Mouse (Mus musculus): ENCODE measurements around the gene Cnot10. TPM values are rescaled to one million over a fixed set of nuclear protein-coding genes. Genes with fewer than 3 reads are reported as not detected.
"Not testable (repeated sequence)": the region's sequence is repeated elsewhere in the genome, so short reads cannot be mapped to it uniquely, and the experiment has no call there.

The Cnot10 gene
- total and polyA plus RNA-seq, 2 experiments, result 10.7 to 15.2 TPM

DNA sequence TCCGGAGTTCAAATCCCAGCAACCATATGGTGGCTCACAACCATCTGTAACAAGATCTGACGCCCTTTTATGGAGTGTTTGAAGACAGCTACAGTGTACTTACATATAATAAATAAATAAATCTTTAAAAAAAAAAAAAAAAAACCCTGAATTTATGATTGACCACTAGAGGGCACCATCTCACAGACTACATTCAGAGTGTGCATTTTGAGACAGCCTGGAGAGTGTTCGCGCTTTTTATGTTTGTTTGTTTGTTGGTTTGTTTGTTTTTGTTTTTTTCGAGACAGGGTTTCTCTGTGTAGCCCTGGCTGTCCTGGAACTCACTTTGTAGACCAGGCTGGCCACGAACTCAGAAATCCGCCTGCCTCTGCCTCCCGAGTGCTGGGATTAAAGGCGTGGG lies 8.5 kb upstream of the Cnot10 start:
- H3K4me3 ChIP-seq (ENCODE audit: insufficient read depth, low read depth, low read length); H3K27ac ChIP-seq (replicated peaks; ENCODE audit: insufficient read depth, low read depth, low read length); H3K79me2 ChIP-seq (ENCODE audit: control insufficient read depth, insufficient read depth, low read length); H3K4me1 ChIP-seq (ENCODE audit: control insufficient read depth, insufficient read depth, low read length); H3K36me3 ChIP-seq (ENCODE audit: control insufficient read depth, insufficient read depth, low read length); H3K9ac ChIP-seq (ENCODE audit: low read depth, low read length); H3K27me3 ChIP-seq (ENCODE audit: control insufficient read depth, insufficient read depth, low read length): not testable (repeated sequence)
- WGBS, result 40% methylated on average over 9 of the region's 9 CpGs
- TF ChIP-seq CTCF (IDR thresholded peaks at IDR 0.05; ENCODE audit: low read depth, low read length), result peak; percentile 54
- peak; percentile 43 for DNase-seq (ENCODE audit: extremely low read depth, low read depth, low spot score)

DNA sequence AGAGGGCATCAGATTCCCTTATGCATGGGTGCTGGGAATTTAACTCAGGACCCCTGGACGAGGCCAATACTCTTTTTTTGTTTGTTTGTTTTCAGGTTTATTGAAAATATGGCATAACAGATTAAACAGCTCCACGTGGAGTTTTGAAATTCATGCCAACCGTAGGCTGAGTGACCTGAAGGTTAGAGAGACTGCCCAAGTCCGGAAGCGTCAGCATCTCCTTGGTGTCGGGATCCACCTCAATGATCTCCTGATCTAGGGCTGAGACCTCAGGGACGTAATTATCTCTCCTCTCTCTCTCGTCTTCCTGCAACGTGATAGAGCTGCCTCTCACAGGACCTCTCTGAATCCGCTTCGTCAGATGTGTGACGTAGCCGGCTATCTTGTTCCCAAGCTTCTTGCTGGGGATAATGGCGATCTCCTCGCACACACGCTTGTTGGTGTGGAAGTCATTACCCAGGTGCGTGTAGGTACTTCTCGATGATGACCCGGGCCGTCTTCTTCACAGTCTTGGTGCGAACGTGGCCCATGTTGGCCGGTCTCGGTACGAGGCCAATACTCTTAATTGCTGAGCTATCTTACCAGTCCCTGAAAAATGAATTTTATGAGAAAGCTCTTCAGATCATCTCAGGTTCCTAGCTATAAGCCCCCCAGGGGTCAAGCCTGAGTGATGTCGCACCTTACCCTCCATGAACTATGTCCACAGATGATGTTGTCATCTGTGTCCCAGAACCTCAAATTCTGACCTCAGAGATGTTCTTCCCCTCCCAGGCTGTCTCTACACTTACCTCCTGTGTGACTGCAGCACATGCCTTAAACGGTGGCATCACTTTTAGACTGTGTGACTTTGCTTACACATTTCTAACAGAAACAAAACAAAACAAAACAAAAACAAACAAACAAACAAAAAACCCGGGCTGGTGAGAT lies 7.8 kb upstream of the Cnot10 start:
- Histone ChIP-seq H3K36me3 (ENCODE audit: control insufficient read depth, insufficient read depth, low read length) (no peaks in the 10 kb centered on the region), H3K4me3 (ENCODE audit: insufficient read depth, low read depth, low read length) (no peak overlapping the region), H3K79me2 (ENCODE audit: control insufficient read depth, insufficient read depth, low read length) (no peaks in the 10 kb centered on the region), H3K27ac (replicated peaks; ENCODE audit: insufficient read depth, low read depth, low read length) (no peak overlapping the region), H3K4me1 (ENCODE audit: control insufficient read depth, insufficient read depth, low read length) (peaks cover 2% of the 10 kb centered on the region; the same call in 1 of the 2 replicates), H3K9ac (ENCODE audit: low read depth, low read length) (no peak overlapping the region), H3K27me3 (ENCODE audit: control insufficient read depth, insufficient read depth, low read length) (no peaks in the 10 kb centered on the region)
- no peak for TF ChIP-seq CTCF (IDR thresholded peaks at IDR 0.05; ENCODE audit: low read depth, low read length)
- TF ChIP-seq POLR2A (IDR thresholded peaks at IDR 0.05; ENCODE audit: extremely low read depth, insufficient read depth, low read length), result no peak
- DNase-seq (ENCODE audit: extremely low read depth, low read depth, low spot score), result no peak
- 83% methylated on average over 28 of the region's 28 CpGs for WGBS

DNA sequence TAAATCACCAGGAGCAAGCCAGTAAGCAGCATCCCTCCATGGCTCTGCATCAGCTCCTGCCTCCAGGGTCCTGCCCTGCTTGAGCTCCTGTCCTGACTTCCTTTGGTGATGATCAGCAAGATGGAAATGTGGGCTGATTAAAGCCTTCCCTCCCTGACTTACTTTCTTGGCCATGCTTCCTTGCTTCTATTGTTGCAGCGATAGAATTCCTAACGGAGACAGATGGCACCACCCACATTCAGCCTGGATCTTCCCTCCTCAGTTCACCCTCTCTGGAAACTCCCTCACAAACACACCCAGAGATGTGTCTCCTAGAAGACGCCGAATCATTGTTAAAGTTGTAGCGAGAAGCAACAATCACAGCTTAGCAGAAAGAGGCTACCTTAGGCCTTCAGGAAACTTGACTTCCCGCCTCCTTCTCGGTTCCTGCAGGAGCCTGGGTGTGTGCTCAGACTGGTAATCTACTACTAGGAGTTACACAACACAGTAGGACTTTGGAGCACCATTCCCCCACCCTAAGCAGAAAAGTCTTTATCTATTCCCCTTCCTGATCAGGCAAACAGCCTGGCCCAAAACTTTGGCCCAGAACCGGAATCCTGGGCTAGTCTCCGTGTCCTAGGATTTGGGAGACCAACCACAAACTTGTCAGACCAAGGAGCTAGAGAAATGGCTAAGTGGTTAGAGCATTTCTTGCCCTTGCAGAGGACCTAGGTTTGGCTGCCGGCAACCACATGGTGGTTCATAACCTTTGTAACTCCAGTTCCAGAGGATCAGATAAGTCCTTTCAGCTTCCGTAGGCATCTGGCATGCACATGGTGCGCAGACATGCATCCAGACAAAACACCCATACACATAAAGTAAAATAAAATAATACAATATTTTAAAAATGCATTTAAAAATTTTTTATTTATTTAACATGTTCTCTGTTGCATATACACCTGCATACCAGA lies 6.8 kb upstream of the Cnot10 start:
- 60% methylated on average over 12 of the region's 12 CpGs for WGBS
- Histone ChIP-seq H3K9ac (ENCODE audit: low read depth, low read length) (no peak overlapping the region), H3K27me3 (ENCODE audit: control insufficient read depth, insufficient read depth, low read length) (no peaks in the 10 kb centered on the region), H3K27ac (replicated peaks; ENCODE audit: insufficient read depth, low read depth, low read length) (no peak overlapping the region), H3K4me1 (ENCODE audit: control insufficient read depth, insufficient read depth, low read length) (peaks cover 2% of the 10 kb centered on the region; the same call in 1 of the 2 replicates), H3K79me2 (ENCODE audit: control insufficient read depth, insufficient read depth, low read length) (no peaks in the 10 kb centered on the region), H3K4me3 (ENCODE audit: insufficient read depth, low read depth, low read length) (no peak overlapping the region), H3K36me3 (ENCODE audit: control insufficient read depth, insufficient read depth, low read length) (no peaks in the 10 kb centered on the region)
- peak; percentile 69 for DNase-seq (ENCODE audit: extremely low read depth, low read depth, low spot score)
- no peak for TF ChIP-seq POLR2A (IDR thresholded peaks at IDR 0.05; ENCODE audit: extremely low read depth, insufficient read depth, low read length)
- TF ChIP-seq CTCF (IDR thresholded peaks at IDR 0.05; ENCODE audit: low read depth, low read length), result no peak

DNA sequence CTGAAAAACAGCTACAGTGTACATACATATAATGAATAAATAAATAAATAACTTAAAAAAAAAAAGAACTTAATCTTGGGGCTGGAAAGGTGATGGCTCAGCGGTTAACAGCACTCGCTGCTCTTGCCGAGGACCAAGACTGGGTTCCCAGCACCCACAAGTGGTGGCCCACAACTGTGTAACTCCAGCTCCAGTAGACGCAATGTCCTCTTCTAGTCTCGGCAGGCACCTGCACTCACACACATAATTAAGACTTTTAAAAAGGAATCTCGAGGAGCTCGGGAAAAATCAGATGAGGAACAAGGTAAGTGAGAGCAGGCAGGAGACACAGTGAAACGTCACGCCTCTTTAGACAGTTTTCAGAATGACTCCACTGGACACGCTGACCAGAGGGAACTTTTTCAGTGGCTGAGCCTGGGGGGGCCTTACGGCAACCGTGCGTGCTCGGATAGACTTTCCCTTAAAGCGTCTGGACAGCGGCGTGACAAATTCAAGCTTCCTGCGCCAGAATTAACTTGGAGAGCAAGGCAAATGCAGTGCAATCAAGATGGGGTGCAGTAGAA lies 717 bp downstream of the Cnot10 start:
- Histone ChIP-seq H3K9ac (ENCODE audit: low read depth, low read length) (peak overlapping the region; percentile 84), H3K4me1 (ENCODE audit: control insufficient read depth, insufficient read depth, low read length) (peaks cover 7% of the 10 kb centered on the region), H3K27me3 (ENCODE audit: control insufficient read depth, insufficient read depth, low read length) (no peaks in the 10 kb centered on the region), H3K4me3 (ENCODE audit: insufficient read depth, low read depth, low read length) (peak overlapping the region; percentile 83), H3K27ac (replicated peaks; ENCODE audit: insufficient read depth, low read depth, low read length) (peak overlapping the region; percentile 59), H3K36me3 (ENCODE audit: control insufficient read depth, insufficient read depth, low read length) (no peaks in the 10 kb centered on the region), H3K79me2 (ENCODE audit: control insufficient read depth, insufficient read depth, low read length) (peaks cover 24% of the 10 kb centered on the region; the same call in 1 of the 2 replicates)
- WGBS, result 10% methylated on average over 18 of the region's 18 CpGs
- TF ChIP-seq CTCF (IDR thresholded peaks at IDR 0.05; ENCODE audit: low read depth, low read length), result no peak
- no peak for TF ChIP-seq POLR2A (IDR thresholded peaks at IDR 0.05; ENCODE audit: extremely low read depth, insufficient read depth, low read length)
- DNase-seq (ENCODE audit: extremely low read depth, low read depth, low spot score), result no peak

DNA sequence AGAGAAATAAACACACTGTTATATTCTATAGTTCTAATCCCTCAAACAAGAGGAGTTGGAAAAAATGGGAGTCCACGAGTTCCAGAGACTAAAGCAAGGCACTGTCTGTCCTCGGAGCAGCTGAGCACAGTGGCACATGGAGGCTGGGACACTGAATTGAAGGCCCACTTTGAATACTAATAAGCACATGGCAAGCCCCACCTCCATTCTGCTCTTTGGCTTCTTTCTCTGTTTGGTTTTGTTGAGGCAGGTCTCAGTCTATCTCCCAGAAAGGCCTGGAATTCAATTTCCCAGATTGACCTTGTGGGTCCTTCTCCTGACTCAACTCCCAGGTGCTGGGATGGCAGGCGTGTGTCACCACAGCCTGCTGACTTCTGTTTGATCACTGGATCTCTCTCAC lies 3.2 kb downstream of the Cnot10 start:
- no peak for DNase-seq (ENCODE audit: extremely low read depth, low read depth, low spot score)
- 86% methylated on average over 3 of the region's 3 CpGs for WGBS
- Histone ChIP-seq H3K79me2 (ENCODE audit: control insufficient read depth, insufficient read depth, low read length) (peaks cover 24% of the 10 kb centered on the region; the same call in 1 of the 2 replicates), H3K4me3 (ENCODE audit: insufficient read depth, low read depth, low read length) (no peak overlapping the region), H3K36me3 (ENCODE audit: control insufficient read depth, insufficient read depth, low read length) (no peaks in the 10 kb centered on the region), H3K4me1 (ENCODE audit: control insufficient read depth, insufficient read depth, low read length) (peaks cover 14% of the 10 kb centered on the region), H3K27ac (replicated peaks; ENCODE audit: insufficient read depth, low read depth, low read length) (no peak overlapping the region), H3K27me3 (ENCODE audit: control insufficient read depth, insufficient read depth, low read length) (no peaks in the 10 kb centered on the region), H3K9ac (ENCODE audit: low read depth, low read length) (no peak overlapping the region)
- no peak for TF ChIP-seq CTCF (IDR thresholded peaks at IDR 0.05; ENCODE audit: low read depth, low read length)
